Mouse (Mus musculus) hindlimb bud, embryonic 11.5 days (tissue): ENCODE results near the gene Zmiz1.

ENCODE experiments used
- DNase-seq: peaks from one replicate; pipeline ENCODE4 v3.0.0-alpha.2; 2012; ENCODE audit warnings: low read depth, low spot score; ENCODE audit errors: extremely low spot score

The Zmiz1 gene

GRCm38 (mm10) chr14:25472096-25472861 is 13.3 kb downstream of the Zmiz1 start:
- no peak for DNase-seq

- DNase-seq: no peak
Observed at GRCm38 (mm10) chr14:25472981-25473649, 14.1 kb downstream of the Zmiz1 start.

- DNase-seq: no peak
Observed at GRCm38 (mm10) chr14:25474017-25474416, 15.0 kb downstream of the Zmiz1 start.

GRCm38 (mm10) chr14:25474732-25475131 is 15.7 kb downstream of the Zmiz1 start:
- no peak for DNase-seq

- no peak for DNase-seq
Observed at GRCm38 (mm10) chr14:25476048-25476447, 17.1 kb downstream of the Zmiz1 start.

GRCm38 (mm10) chr14:25476453-25476852 is 17.5 kb downstream of the Zmiz1 start:
- DNase-seq: no peak

GRCm38 (mm10) chr14:25477268-25477667 is 18.3 kb downstream of the Zmiz1 start:
- DNase-seq: no peak

GRCm38 (mm10) chr14:25478257-25478656 is 19.3 kb downstream of the Zmiz1 start:
- no peak for DNase-seq

GRCm38 (mm10) chr14:25478755-25479154 is 19.8 kb downstream of the Zmiz1 start:
- no peak for DNase-seq

- no peak for DNase-seq
Observed at GRCm38 (mm10) chr14:25479841-25480252, 20.9 kb downstream of the Zmiz1 start.

GRCm38 (mm10) chr14:25480443-25480842 is 21.5 kb downstream of the Zmiz1 start:
- DNase-seq: no peak

GRCm38 (mm10) chr14:25480916-25481666 is 22.1 kb downstream of the Zmiz1 start:
- DNase-seq: no peak

GRCm38 (mm10) chr14:25481667-25482331 is 22.8 kb downstream of the Zmiz1 start:
- no peak for DNase-seq

- no peak for DNase-seq
Observed at GRCm38 (mm10) chr14:25482404-25482803, 23.4 kb downstream of the Zmiz1 start.

- DNase-seq: no peak
Observed at GRCm38 (mm10) chr14:25483285-25483684, 24.3 kb downstream of the Zmiz1 start.

- no peak for DNase-seq
Observed at GRCm38 (mm10) chr14:25484049-25484448, 25.1 kb downstream of the Zmiz1 start.

GRCm38 (mm10) chr14:25486220-25486619 is 27.2 kb downstream of the Zmiz1 start:
- no peak for DNase-seq

- DNase-seq: no peak
Observed at GRCm38 (mm10) chr14:25486742-25487469, 27.9 kb downstream of the Zmiz1 start.

GRCm38 (mm10) chr14:25487470-25487955 is 28.5 kb downstream of the Zmiz1 start:
- DNase-seq: no peak

GRCm38 (mm10) chr14:25488097-25488613 is 29.2 kb downstream of the Zmiz1 start:
- no peak for DNase-seq
